Mouse (Mus musculus): ENCODE results near the gene Bcl7a.

Bcl7a gene

GRCm38 (mm10) chr5:123343707-123344627 is at the start of gene Bcl7a:
TSS of gene Bcl7a (plus strand) at chr5:123343834.
- DNase-seq: peak; percentile 90 to 93

GRCm38 (mm10) chr5:123294653-123295052 is 49.0 kb upstream of the Bcl7a start:
- DNase-seq: no peak

GRCm38 (mm10) chr5:123296224-123296806 is 47.3 kb upstream of the Bcl7a start:
- no peak for DNase-seq

- no peak for DNase-seq
Measured at GRCm38 (mm10) chr5:123296972-123297754, 46.5 kb upstream of the Bcl7a start.

GRCm38 (mm10) chr5:123297830-123298229 is 45.8 kb upstream of the Bcl7a start:
- DNase-seq: no peak

GRCm38 (mm10) chr5:123298526-123298925 is 45.1 kb upstream of the Bcl7a start:
- DNase-seq: no peak

- no peak for DNase-seq
Measured at GRCm38 (mm10) chr5:123300496-123301034, 43.1 kb upstream of the Bcl7a start.

GRCm38 (mm10) chr5:123301780-123302521 is 41.7 kb upstream of the Bcl7a start:
- DNase-seq: peak; percentile 64 to 75

- DNase-seq: no peak
Measured at GRCm38 (mm10) chr5:123307630-123308282, 35.9 kb upstream of the Bcl7a start.

GRCm38 (mm10) chr5:123309816-123310215 is 33.8 kb upstream of the Bcl7a start:
- no peak for DNase-seq

GRCm38 (mm10) chr5:123310221-123310620 is 33.4 kb upstream of the Bcl7a start:
- no peak for DNase-seq

GRCm38 (mm10) chr5:123313058-123313630 is 30.5 kb upstream of the Bcl7a start:
- DNase-seq: no peak

- no peak for DNase-seq
Measured at GRCm38 (mm10) chr5:123313851-123314380, 29.7 kb upstream of the Bcl7a start.

GRCm38 (mm10) chr5:123315219-123315866 is 28.3 kb upstream of the Bcl7a start:
- DNase-seq: no peak

- no peak for DNase-seq
Measured at GRCm38 (mm10) chr5:123317992-123318391, 25.6 kb upstream of the Bcl7a start.

GRCm38 (mm10) chr5:123320136-123320535 is 23.5 kb upstream of the Bcl7a start:
- DNase-seq: no peak

- no peak for DNase-seq
Measured at GRCm38 (mm10) chr5:123324242-123324641, 19.4 kb upstream of the Bcl7a start.

- no peak for DNase-seq
Measured at GRCm38 (mm10) chr5:123326006-123326750, 17.5 kb upstream of the Bcl7a start.

GRCm38 (mm10) chr5:123326751-123327148 is 16.9 kb upstream of the Bcl7a start:
- DNase-seq: no peak

GRCm38 (mm10) chr5:123327686-123328085 is 15.9 kb upstream of the Bcl7a start:
- no peak for DNase-seq

Data from cerebellum, postnatal 36 days (tissue).